Mouse (Mus musculus): ENCODE data around the gene Adcy9.
"Not testable (repeated sequence)": the region's sequence is repeated elsewhere in the genome, so short reads cannot be mapped to it uniquely, and the experiment has no call there.

DNA sequence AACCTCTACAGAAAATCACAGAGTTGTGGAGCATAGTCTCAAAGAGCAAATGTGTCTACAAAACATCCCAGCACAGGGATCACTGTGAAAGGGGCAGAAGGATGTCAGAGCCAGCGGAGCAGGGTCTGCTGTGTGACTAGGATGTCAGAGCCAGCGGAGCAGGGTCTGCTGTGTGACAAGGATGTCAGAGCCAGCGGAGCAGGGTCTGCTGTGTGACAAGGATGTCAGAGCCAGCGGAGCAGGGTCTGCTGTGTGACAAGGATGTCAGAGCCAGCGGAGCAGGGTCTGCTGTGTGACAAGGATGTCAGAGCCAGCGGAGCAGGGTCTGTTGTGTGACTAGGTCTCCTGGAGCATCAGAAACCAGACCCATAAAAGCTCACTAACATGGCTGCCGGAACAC, 81.1 kb downstream of the Adcy9 start:
- TF ChIP-seq CTCF (conservative IDR thresholded peaks at IDR 0.05; ENCODE audit: insufficient read depth, insufficient read length, low read depth, low read length); POLR2A (IDR thresholded peaks at IDR 0.05; ENCODE audit: low read depth, low read length): not testable (repeated sequence)

Data from kidney, adult 2 months (tissue).